Mouse (Mus musculus) lung, postnatal 4 days (tissue): ENCODE results near the gene Chaf1a.
"Not testable (repeated sequence)": the region's sequence is repeated elsewhere in the genome, so short reads cannot be mapped to it uniquely, and the experiment has no call there.

Source experiments
- DNase-seq, 2 experiments: peaks; one replicate each; pipeline ENCODE4 v3.0.0; 2021

Chaf1a gene

DNA sequence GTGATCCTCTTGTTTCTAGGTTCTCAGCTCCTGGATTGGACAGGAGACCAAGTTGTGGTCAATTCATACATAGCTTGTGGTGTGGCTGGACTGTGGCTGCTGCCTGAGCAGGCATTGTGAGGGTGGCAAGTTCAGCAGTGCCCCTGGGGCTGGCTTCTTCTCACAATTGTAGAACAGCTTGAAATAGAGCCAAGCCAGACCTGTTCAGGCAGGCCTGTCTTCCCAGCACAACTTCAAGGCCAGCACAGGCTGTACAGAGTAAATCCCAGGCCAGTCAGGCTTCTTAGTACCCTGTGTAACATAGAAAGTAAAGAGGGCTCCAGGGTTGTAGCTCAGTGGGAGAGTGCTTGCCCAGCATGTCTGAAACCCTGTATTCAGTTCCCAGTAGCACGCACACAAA is 52.6 kb downstream of the Chaf1a start:
- no peak for DNase-seq

- DNase-seq: no peak
These were observed 56.6 kb downstream of the Chaf1a start for GRCm38 (mm10) chr17:56096883-56097282.

DNA sequence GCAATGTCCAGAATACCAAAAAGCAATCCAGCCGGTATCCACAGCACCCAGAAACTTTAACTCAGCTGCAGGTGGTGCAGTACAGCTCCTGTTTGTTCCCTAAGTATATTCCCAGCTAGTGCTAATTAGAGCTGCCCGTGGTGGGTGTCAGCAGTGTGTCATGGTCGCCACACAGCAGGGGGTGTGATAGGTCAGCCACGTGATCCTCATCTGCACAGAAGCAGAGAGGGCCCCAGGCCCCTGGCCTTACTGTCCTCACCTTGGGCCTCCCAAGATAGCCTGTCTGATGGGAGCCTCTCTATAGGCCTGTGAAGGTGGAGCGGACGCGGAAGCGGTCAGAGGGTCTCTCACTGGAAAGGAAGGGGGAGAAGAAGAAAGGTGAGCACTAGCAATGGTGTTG is 57.9 kb downstream of the Chaf1a start:
- no peak for DNase-seq

DNA sequence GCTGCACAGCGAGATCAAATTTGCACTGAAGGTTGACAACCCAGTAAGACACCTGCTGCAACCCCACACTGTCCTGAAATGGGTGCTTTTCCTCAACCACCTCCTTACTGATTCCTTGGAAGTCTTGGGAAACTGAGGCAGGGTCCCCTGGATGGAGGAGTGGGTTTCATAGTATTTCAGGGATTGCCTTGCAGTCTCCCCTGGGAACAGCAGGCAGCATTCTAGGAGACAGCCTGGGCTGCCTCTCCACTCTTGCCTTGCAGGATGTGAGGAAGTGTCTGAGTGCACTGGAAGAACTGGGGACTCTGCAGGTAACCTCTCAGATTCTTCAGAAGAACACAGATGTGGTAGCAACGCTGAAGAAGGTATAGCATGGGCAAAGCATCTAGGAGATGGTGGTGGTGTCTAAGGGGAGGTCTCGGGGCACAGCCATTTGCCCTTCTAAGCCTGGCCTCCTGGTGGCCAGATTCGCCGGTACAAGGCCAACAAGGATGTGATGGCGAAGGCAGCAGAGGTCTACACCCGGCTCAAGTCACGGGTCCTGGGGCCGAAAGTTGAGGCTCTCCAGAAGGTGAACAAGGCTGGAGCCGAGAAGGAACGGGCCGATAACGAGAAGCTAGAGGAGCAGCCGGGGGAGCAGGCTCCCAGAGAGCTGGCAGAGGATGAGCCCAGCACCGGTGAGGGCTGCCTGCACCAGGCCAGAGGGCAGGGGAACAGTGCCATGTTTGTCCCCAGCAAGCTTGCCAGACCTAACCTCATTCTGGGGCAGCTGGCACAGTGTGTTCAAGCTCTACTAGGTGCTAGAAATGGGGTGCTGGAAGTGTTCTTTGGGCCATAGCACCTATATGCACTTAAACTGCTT is 58.7 kb downstream of the Chaf1a start:
- no peak for DNase-seq

- DNase-seq: no peak
These were observed 60.6 kb downstream of the Chaf1a start for GRCm38 (mm10) chr17:56100811-56101210.

GRCm38 (mm10) chr17:56102158-56102557 is 61.9 kb downstream of the Chaf1a start:
- no peak for DNase-seq

- DNase-seq: no peak
These were observed 62.7 kb downstream of the Chaf1a start for GRCm38 (mm10) chr17:56102927-56103326.

DNA sequence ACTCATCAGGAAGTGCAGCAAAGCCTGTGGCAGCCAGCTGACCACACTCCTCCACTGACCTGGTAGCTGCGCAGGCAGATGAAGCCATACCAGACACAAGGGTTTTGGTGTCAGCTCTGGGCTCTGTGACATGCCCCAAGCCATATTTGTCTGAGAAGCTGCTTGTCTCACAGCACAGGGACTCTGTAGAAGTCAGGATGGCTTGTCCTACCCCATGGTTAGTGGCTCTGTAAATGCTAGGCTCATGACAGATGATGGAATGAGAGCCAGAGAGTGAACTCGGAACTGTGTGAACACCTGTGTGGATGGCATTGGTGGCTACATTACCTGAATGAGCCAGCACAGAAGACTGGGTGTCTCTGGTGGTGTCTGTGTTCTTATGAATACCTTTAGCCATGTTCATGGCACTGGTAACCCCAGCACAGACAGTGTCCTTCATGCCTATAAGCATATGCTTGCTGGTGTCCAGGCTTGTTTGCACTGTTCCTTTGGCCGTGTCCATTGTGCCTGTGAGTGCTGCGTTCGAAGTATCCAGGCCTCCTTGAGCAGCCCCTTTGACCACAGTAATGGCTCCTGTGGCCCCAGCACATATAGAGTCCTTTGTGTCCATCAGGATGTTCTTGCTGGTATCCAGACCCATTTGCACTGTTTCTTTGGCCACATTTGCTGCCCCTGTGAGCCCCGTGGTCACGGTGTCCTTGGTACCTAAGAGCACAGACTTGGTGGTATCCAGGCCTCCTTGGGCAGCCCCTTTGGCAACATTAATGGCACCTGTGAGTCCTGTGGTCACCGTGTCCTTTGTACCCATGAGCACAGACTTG is 63.4 kb downstream of the Chaf1a start:
- no peak for DNase-seq

- DNase-seq: not testable (repeated sequence)
These were observed 64.6 kb downstream of the Chaf1a start for GRCm38 (mm10) chr17:56104821-56105220.

- not testable (repeated sequence) for DNase-seq
These were observed 66.2 kb downstream of the Chaf1a start for GRCm38 (mm10) chr17:56106436-56106835.

- DNase-seq: no peak
These were observed 66.7 kb downstream of the Chaf1a start for GRCm38 (mm10) chr17:56106981-56107380.

GRCm38 (mm10) chr17:56107736-56108135 is 67.5 kb downstream of the Chaf1a start:
- DNase-seq: no peak

- DNase-seq: peak; percentile 37 to 82
These were observed 68.2 kb downstream of the Chaf1a start for GRCm38 (mm10) chr17:56108334-56109044.

- DNase-seq: no peak
These were observed 69.2 kb downstream of the Chaf1a start, which contains the start of gene Plin4 for GRCm38 (mm10) chr17:56109219-56110051. Gene Plin4 (minus strand): TSS chr17:56109803.

DNA sequence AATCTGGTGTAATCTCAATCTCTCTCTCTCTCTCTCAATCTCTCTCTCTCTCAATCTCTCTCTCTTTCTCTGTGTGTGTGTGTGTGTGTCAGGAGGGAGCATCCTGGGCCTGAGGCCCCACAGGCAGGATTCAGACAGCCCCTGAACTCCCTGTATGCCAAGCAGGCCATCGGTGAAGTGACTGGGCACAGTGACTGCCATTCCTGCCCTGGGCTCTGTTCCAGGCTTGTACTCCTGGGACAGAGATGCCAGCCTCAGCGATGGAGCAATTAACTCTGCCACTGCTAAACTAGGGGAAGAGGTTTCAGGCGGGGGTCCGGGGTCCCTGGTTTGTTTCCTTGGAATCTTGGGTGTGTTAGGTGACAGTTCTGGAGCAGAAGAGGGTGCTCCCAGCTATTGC is 70.3 kb downstream of the Chaf1a start:
- DNase-seq: no peak

GRCm38 (mm10) chr17:56111021-56111420 is 70.8 kb downstream of the Chaf1a start:
- no peak for DNase-seq

GRCm38 (mm10) chr17:56111864-56112263 is 71.6 kb downstream of the Chaf1a start:
- peak; percentile 47 to 69 for DNase-seq

DNA sequence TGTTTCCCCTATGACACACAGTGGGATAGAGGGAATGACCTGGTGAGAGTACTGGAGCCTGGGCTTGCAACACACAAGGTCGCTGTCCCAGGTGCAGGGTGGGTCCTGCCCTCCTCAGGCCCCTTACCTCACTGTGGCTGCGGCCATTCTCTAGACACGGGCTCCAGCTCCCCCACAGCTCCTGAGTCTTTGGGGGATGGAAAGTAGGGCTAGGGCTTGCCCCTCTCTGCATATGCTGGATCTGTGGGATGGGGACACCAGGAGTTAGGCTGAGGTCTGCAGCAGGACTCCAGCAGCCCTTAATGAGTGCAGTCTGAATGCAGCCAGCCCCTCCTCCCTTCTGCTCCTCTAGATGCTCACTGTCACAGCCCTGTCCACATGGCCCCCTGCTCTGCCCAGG is 72.5 kb downstream of the Chaf1a start:
- DNase-seq: no peak

- no peak for DNase-seq
These were observed 76.0 kb downstream of the Chaf1a start for GRCm38 (mm10) chr17:56116193-56116592.

DNA sequence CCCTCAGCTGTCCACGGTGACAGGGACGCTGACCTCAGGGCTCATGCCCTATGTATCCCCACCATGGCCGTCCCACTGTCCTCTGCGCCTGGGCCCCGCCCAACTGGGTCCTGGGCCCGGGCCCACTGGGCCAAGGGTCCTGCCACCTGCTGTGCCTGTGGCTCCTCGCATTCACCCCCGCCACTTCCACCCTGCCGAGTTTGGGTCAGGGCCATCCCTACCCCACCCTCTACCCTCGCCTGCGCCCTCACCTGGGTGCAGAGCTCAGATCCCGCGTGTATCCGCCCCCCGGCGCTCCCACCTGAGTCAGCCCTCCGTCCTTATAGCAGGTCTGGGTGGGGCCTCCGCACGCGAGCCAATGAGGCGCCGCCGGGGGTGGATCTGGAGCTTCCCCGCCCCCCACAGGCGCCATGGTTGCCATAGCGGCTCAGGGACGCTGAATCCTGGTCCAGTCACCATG is 77.0 kb downstream of the Chaf1a start, which contains the start of gene Plin5:
Gene Plin5 (minus strand): TSS at position 346 of the 460 bp plus-strand sequence.
- peak; percentile 50 to 64 for DNase-seq

GRCm38 (mm10) chr17:56119431-56119830 is 79.2 kb downstream of the Chaf1a start:
- DNase-seq: no peak
